Comparison of ENCODE assay signal across 9 mouse cellular contexts in the genomic region with DNA sequence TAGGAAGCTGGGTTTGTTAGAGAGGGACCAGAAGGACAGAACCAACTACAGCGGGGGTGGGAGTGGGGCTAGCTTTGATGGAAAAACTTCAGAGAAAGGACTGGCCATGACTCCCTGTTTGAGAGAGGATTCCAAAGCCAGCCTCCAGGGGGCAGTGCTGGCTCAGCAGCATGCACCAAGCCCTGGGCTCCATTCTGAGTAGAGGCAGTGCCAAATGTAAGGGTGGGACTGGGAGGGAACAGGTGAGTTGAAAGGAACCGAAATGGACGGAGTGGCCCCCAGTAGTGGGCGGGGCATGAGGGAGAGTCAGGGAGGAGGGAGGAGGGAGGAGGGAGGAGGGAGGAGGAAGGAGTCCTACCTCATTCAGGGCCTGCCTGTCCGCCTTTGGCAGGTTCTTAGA. TPM values are rescaled to one million over a fixed set of nuclear protein-coding genes. Genes with fewer than 3 reads are reported as not detected.
A peak's percentile ranks its signal among the peaks of the same experiment; 100 is the strongest.
DNase-seq lines count a peak whose midpoint lies in the region; ATAC-seq lines count a peak whose summit lies in the region.
"Had no signal": no experiment of that assay in that cellular context is flagged by ENCODE, and none has a peak within 500 bp of the region (broad histone marks: within the 10 kb centered on the region; RNA-seq: fewer than 3 reads in every experiment).

No protein-coding gene starts in this region.

- no peak overlapping the region for H3K4me3 ChIP-seq in forebrain, embryonic 14.5 days (ENCODE audit: low read depth, low read length)
- H3K4me3 ChIP-seq in forebrain, embryonic 12.5 days (replicated peaks): no peak overlapping the region
- H3K4me3 ChIP-seq in intestine, embryonic 16.5 days (ENCODE audit: low read length): no peak overlapping the region

- H3K27ac ChIP-seq in forebrain, embryonic 14.5 days (ENCODE audit: low read depth, low read length): no peak overlapping the region
- no peak overlapping the region for H3K27ac ChIP-seq in forebrain, embryonic 12.5 days
- H3K27ac ChIP-seq in intestine, embryonic 16.5 days (ENCODE audit: low read length): no peak overlapping the region

- no peak overlapping the region for H3K4me2 ChIP-seq in forebrain, embryonic 14.5 days (ENCODE audit: low read length)
- no peak overlapping the region for H3K4me2 ChIP-seq in forebrain, embryonic 12.5 days
- H3K4me2 ChIP-seq in intestine, embryonic 16.5 days (ENCODE audit: low read depth, low read length): no peak overlapping the region

- DNase-seq in forebrain, embryonic 14.5 days (ENCODE audit: low spot score): peak; percentile 66
- DNase-seq in ovary, postnatal 36 days (ENCODE audit: low spot score): peak; percentile 39
- DNase-seq in ovary, postnatal 10 days (ENCODE audit: low spot score): no peak
- peak; percentile 43 for DNase-seq in c-Kit-positive CD71-negative TER-119-negative erythroid progenitor cells, embryonic 14.5 days (ENCODE audit: low read depth)
- peak; percentile 57 for DNase-seq in thymus, postnatal 25 days

- ATAC-seq in forebrain, embryonic 14.5 days: no peak
- ATAC-seq in forebrain, embryonic 12.5 days (ENCODE audit: low FRiP score): no peak
- ATAC-seq in intestine, embryonic 16.5 days: peak; percentile 12; the same call in 1 of the 2 replicates
- peak; percentile 62 for ATAC-seq in megakaryocyte-erythroid progenitor cell, adult 5-6 weeks (replicated peaks; ENCODE audit: low FRiP score, low TSS enrichment, poor library complexity, severe bottlenecking)

- 30% methylated on average over 2 of the region's 5 CpGs for WGBS in forebrain, embryonic 14.5 days
- WGBS in forebrain, embryonic 12.5 days: 56% methylated on average over 2 of the region's 5 CpGs
- 20% methylated on average over 4 of the region's 5 CpGs for WGBS in intestine, embryonic 16.5 days

- H3K9me3 ChIP-seq in forebrain, embryonic 14.5 days (replicated peaks; ENCODE audit: control insufficient read depth, low read length): no peaks in the 10 kb centered on the region
- H3K9me3 ChIP-seq in forebrain, embryonic 12.5 days: no peaks in the 10 kb centered on the region
- no peaks in the 10 kb centered on the region for H3K9me3 ChIP-seq in intestine, embryonic 16.5 days (ENCODE audit: control insufficient read depth, low read length)

- H3K9ac ChIP-seq in forebrain, embryonic 14.5 days (ENCODE audit: low read length): no peak overlapping the region
- no peak overlapping the region for H3K9ac ChIP-seq in forebrain, embryonic 12.5 days
- H3K9ac ChIP-seq in intestine, embryonic 16.5 days (ENCODE audit: low read depth, low read length): no peak overlapping the region

- H3K36me3 ChIP-seq in forebrain, embryonic 14.5 days (ENCODE audit: control insufficient read depth, insufficient read depth, low read length): peaks cover 70% of the 10 kb centered on the region
- peaks cover 50% of the 10 kb centered on the region for H3K36me3 ChIP-seq in forebrain, embryonic 12.5 days (replicated peaks)
- no peaks in the 10 kb centered on the region for H3K36me3 ChIP-seq in intestine, embryonic 16.5 days (ENCODE audit: control insufficient read depth, insufficient read depth, low read length)

- H3K27me3 ChIP-seq in forebrain, embryonic 14.5 days (replicated peaks; ENCODE audit: control insufficient read depth, insufficient read depth, low read length): no peaks in the 10 kb centered on the region
- H3K27me3 ChIP-seq in forebrain, embryonic 12.5 days: peaks cover 13% of the 10 kb centered on the region; the same call in 1 of the 2 replicates
- H3K27me3 ChIP-seq in intestine, embryonic 16.5 days (replicated peaks; ENCODE audit: control insufficient read depth, insufficient read depth, low read length): peaks cover 8% of the 10 kb centered on the region

- peaks cover 10% of the 10 kb centered on the region for H3K4me1 ChIP-seq in forebrain, embryonic 14.5 days (ENCODE audit: control insufficient read depth, insufficient read depth, low read length)
- H3K4me1 ChIP-seq in forebrain, embryonic 12.5 days: peaks cover 36% of the 10 kb centered on the region
- peaks cover 15% of the 10 kb centered on the region for H3K4me1 ChIP-seq in intestine, embryonic 16.5 days (ENCODE audit: control insufficient read depth, insufficient read depth, low read length)

RNA-seq across cellular contexts. Expression of a gene that starts 4.6 kb away (rescaled TPM):
- 467 and 579 TPM in 2 replicates for polyA plus RNA-seq in forebrain, embryonic 14.5 days (2014; fragmentation: Nextera tagmentation; extraction: Ambion mirVana)
- 214 and 237 TPM in 2 replicates for polyA plus RNA-seq in forebrain, embryonic 12.5 days (2016; fragmentation: Nextera tagmentation; extraction: Ambion mirVana)
- polyA plus RNA-seq in intestine, embryonic 16.5 days (2015; fragmentation: Nextera tagmentation; extraction: Ambion mirVana): 32.4 and 33.3 TPM in 2 replicates
- not detected in 2 replicates for total RNA-seq in megakaryocyte-erythroid progenitor cell, adult 5-6 weeks (2014; fragmentation: Nextera tagmentation)
- not detected in 2 replicates for total RNA-seq in megakaryocyte-erythroid progenitor cell, adult 5-6 weeks (2017)

RNA-seq across cellular contexts. Expression of a gene that starts 16.8 kb away (rescaled TPM):
- 0.65 and 0.79 TPM in 2 replicates for polyA plus RNA-seq in forebrain, embryonic 14.5 days (2014; fragmentation: Nextera tagmentation; extraction: Ambion mirVana)
- 1.1 and 1.6 TPM in 2 replicates for polyA plus RNA-seq in forebrain, embryonic 12.5 days (2016; fragmentation: Nextera tagmentation; extraction: Ambion mirVana)
- 1.0 and 1.1 TPM in 2 replicates for polyA plus RNA-seq in intestine, embryonic 16.5 days (2015; fragmentation: Nextera tagmentation; extraction: Ambion mirVana)
- total RNA-seq in megakaryocyte-erythroid progenitor cell, adult 5-6 weeks (2014; fragmentation: Nextera tagmentation): not detected in 2 replicates
- total RNA-seq in megakaryocyte-erythroid progenitor cell, adult 5-6 weeks (2017): not detected in 2 replicates

RNA-seq across cellular contexts. Expression of a gene that starts 17.4 kb away (rescaled TPM):
- polyA plus RNA-seq in forebrain, embryonic 14.5 days (2014; fragmentation: Nextera tagmentation; extraction: Ambion mirVana): 0.10 TPM in 1 of 2 replicates, not detected in the other
- 0.09 and 0.35 TPM in 2 replicates for polyA plus RNA-seq in forebrain, embryonic 12.5 days (2016; fragmentation: Nextera tagmentation; extraction: Ambion mirVana)
- polyA plus RNA-seq in intestine, embryonic 16.5 days (2015; fragmentation: Nextera tagmentation; extraction: Ambion mirVana): 0.94 and 1.8 TPM in 2 replicates
- 1.7 TPM in 1 of 2 replicates, not detected in the other for total RNA-seq in megakaryocyte-erythroid progenitor cell, adult 5-6 weeks (2014; fragmentation: Nextera tagmentation)
- total RNA-seq in megakaryocyte-erythroid progenitor cell, adult 5-6 weeks (2017): 1.9 TPM in 1 of 2 replicates, not detected in the other
- polyA plus RNA-seq: heart, embryonic 16.5 days had no signal

RNA-seq across cellular contexts. Expression of a gene that starts 19.2 kb away (rescaled TPM):
- 1.2 and 1.4 TPM in 2 replicates for polyA plus RNA-seq in forebrain, embryonic 14.5 days (2014; fragmentation: Nextera tagmentation; extraction: Ambion mirVana)
- polyA plus RNA-seq in forebrain, embryonic 12.5 days (2016; fragmentation: Nextera tagmentation; extraction: Ambion mirVana): 0.97 and 1.4 TPM in 2 replicates
- polyA plus RNA-seq in intestine, embryonic 16.5 days (2015; fragmentation: Nextera tagmentation; extraction: Ambion mirVana): 2.6 TPM in 2 replicates
- total RNA-seq in megakaryocyte-erythroid progenitor cell, adult 5-6 weeks (2014; fragmentation: Nextera tagmentation): 0.89 and 9.0 TPM in 2 replicates
- 0.80 and 3.1 TPM in 2 replicates for total RNA-seq in megakaryocyte-erythroid progenitor cell, adult 5-6 weeks (2017)

RNA-seq across cellular contexts. Expression of a gene that starts 21.0 kb away (rescaled TPM):
- polyA plus RNA-seq in forebrain, embryonic 14.5 days (2014; fragmentation: Nextera tagmentation; extraction: Ambion mirVana): 0.61 TPM in 1 of 2 replicates, not detected in the other
- polyA plus RNA-seq in forebrain, embryonic 12.5 days (2016; fragmentation: Nextera tagmentation; extraction: Ambion mirVana): not detected in 2 replicates
- polyA plus RNA-seq in intestine, embryonic 16.5 days (2015; fragmentation: Nextera tagmentation; extraction: Ambion mirVana): 2.4 and 3.1 TPM in 2 replicates
- total RNA-seq in megakaryocyte-erythroid progenitor cell, adult 5-6 weeks (2014; fragmentation: Nextera tagmentation): 4.3 and 4.4 TPM in 2 replicates
- 3.3 TPM in 1 of 2 replicates, not detected in the other for total RNA-seq in megakaryocyte-erythroid progenitor cell, adult 5-6 weeks (2017)

Comparison
In these comparisons a context has a peak if more than half of its experiments do, and no peak if none do; other contexts are left out.
1. ATAC-seq: peak in intestine, embryonic 16.5 days (single experiment) and megakaryocyte-erythroid progenitor cell, adult 5-6 weeks (single experiment); none in forebrain, embryonic 14.5 days (single experiment) and forebrain, embryonic 12.5 days (single experiment).